ENCODE assay signal across 8 mouse cellular contexts in the genomic region with DNA sequence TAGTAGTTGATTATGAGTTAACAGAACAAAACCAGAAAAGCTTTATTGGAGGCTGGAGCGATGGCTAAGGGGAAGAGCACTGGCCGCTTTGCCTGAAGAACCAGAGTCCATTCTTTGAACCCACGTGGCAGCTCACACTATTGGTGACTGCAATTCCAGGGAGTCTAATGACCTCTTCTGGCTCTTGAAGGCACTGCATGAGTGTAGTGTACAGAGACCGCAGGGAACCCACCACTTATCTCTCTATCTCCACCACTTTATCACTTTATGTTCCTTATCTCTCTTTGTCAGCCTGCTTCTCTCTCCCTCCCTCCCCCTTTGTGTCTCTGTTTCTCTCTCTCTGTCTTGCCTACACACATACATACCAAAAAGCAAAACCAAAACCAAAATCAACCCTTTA.
A peak's percentile ranks its signal among the peaks of the same experiment; 100 is the strongest.
DNase-seq lines count a peak whose midpoint lies in the region; ATAC-seq and TF ChIP-seq lines count a peak whose summit lies in the region.

No protein-coding gene starts in this region.

- no peak overlapping the region for H3K4me2 ChIP-seq in hindbrain, postnatal 0 days (ENCODE audit: low read depth, low read length)
- H3K4me2 ChIP-seq in liver, embryonic 13.5 days = 0 out of 2 replicates have a peak overlapping the region, but pooled peaks have one; percentile 10
- H3K4me2 ChIP-seq in neural tube, embryonic 15.5 days = no peak overlapping the region

- no peaks in the 10 kb centered on the region for H3K36me3 ChIP-seq in ES-Bruce4 (ENCODE audit: control insufficient read depth, insufficient read depth, low read length, poor library complexity, severe bottlenecking)
- peaks cover 9% of the 10 kb centered on the region; the same call in 1 of the 2 replicates for H3K36me3 ChIP-seq in hindbrain, postnatal 0 days (ENCODE audit: insufficient read depth, low read length)
- H3K36me3 ChIP-seq in liver, embryonic 13.5 days = peaks cover 11% of the 10 kb centered on the region; the same call in 1 of the 2 replicates
- peaks cover 6% of the 10 kb centered on the region; the same call in 1 of the 2 replicates for H3K36me3 ChIP-seq in neural tube, embryonic 15.5 days

- no peaks in the 10 kb centered on the region for H3K9me3 ChIP-seq in ES-Bruce4 (replicated peaks; ENCODE audit: control insufficient read depth, insufficient read depth, low read length, poor library complexity, severe bottlenecking)
- H3K9me3 ChIP-seq in hindbrain, postnatal 0 days (ENCODE audit: low read length) = no peaks in the 10 kb centered on the region
- no peaks in the 10 kb centered on the region for H3K9me3 ChIP-seq in liver, embryonic 13.5 days (replicated peaks)
- H3K9me3 ChIP-seq in neural tube, embryonic 15.5 days (replicated peaks) = no peaks in the 10 kb centered on the region

- H3K27me3 ChIP-seq in ES-Bruce4 (ENCODE audit: control insufficient read depth, insufficient read depth, low read length, poor library complexity, severe bottlenecking) = no peaks in the 10 kb centered on the region
- no peaks in the 10 kb centered on the region for H3K27me3 ChIP-seq in hindbrain, postnatal 0 days (ENCODE audit: insufficient read depth, low read length)
- H3K27me3 ChIP-seq in liver, embryonic 13.5 days = no peaks in the 10 kb centered on the region
- no peaks in the 10 kb centered on the region for H3K27me3 ChIP-seq in neural tube, embryonic 15.5 days (replicated peaks)

- H3K27ac ChIP-seq in ES-Bruce4 (ENCODE audit: insufficient read depth, low read length) = no peak overlapping the region
- no peak overlapping the region for H3K27ac ChIP-seq in hindbrain, postnatal 0 days
- peak overlapping the region; percentile 35; the same call in 1 of the 2 replicates for H3K27ac ChIP-seq in liver, embryonic 13.5 days
- H3K27ac ChIP-seq in neural tube, embryonic 15.5 days (replicated peaks) = no peak overlapping the region

- H3K4me3 ChIP-seq in ES-Bruce4 (ENCODE audit: low read depth, low read length) = no peak overlapping the region
- no peak overlapping the region for H3K4me3 ChIP-seq in hindbrain, postnatal 0 days (ENCODE audit: low read length)
- no peak overlapping the region for H3K4me3 ChIP-seq in liver, embryonic 13.5 days (replicated peaks)
- H3K4me3 ChIP-seq in neural tube, embryonic 15.5 days (replicated peaks) = no peak overlapping the region

- no peak for TF ChIP-seq EP300 in ES-Bruce4 (IDR thresholded peaks at IDR 0.05; ENCODE audit: insufficient read depth, low read depth, low read length)

- peak; percentile 51 for TF ChIP-seq CTCF in ES-Bruce4 (IDR thresholded peaks at IDR 0.05; ENCODE audit: low read depth, low read length)
- peak; percentile 82 for TF ChIP-seq CTCF in hindbrain, postnatal 0 days (IDR thresholded peaks at IDR 0.05; ENCODE audit: low read depth)

- no peak overlapping the region for H3K9ac ChIP-seq in ES-Bruce4 (ENCODE audit: low read depth, poor library complexity, severe bottlenecking)
- no peak overlapping the region for H3K9ac ChIP-seq in hindbrain, postnatal 0 days (replicated peaks; ENCODE audit: low read length)
- 0 out of 2 replicates have a peak overlapping the region, but pooled peaks have one; percentile 22 for H3K9ac ChIP-seq in liver, embryonic 13.5 days
- no peak overlapping the region for H3K9ac ChIP-seq in neural tube, embryonic 15.5 days (replicated peaks)

- H3K4me1 ChIP-seq in ES-Bruce4 (ENCODE audit: control insufficient read depth, insufficient read depth, low read length) = no peaks in the 10 kb centered on the region
- no peaks in the 10 kb centered on the region for H3K4me1 ChIP-seq in hindbrain, postnatal 0 days (ENCODE audit: insufficient read depth, low read length)
- H3K4me1 ChIP-seq in liver, embryonic 13.5 days (replicated peaks) = peaks cover 53% of the 10 kb centered on the region
- H3K4me1 ChIP-seq in neural tube, embryonic 15.5 days = 0 out of 2 replicates have a peak, but pooled peaks cover 3% of the 10 kb centered on the region

- 43% methylated on average over 4 of the region's 4 CpGs for WGBS in hindbrain, postnatal 0 days
- 16% methylated on average over 4 of the region's 4 CpGs for WGBS in liver, embryonic 13.5 days (ENCODE audit: insufficient replicate concordance)
- 40% methylated on average over 4 of the region's 4 CpGs for WGBS in neural tube, embryonic 15.5 days

- ATAC-seq in hindbrain, postnatal 0 days = peak; percentile 81
- ATAC-seq in liver, embryonic 13.5 days (ENCODE audit: low read depth) = peak; percentile 74
- ATAC-seq in neural tube, embryonic 15.5 days (ENCODE audit: low FRiP score) = peak; percentile 69; the same call in 1 of the 2 replicates

- no peak for TF ChIP-seq POLR2A in ES-Bruce4 (IDR thresholded peaks at IDR 0.05; ENCODE audit: insufficient read depth, low read length)

- peak; percentile 45 for DNase-seq in layer of hippocampus, adult 11-12 months (ENCODE audit: low spot score)
- DNase-seq in layer of hippocampus, adult 8-10 months (ENCODE audit: low spot score in 2 of 2) = no peak
- DNase-seq in c-Kit-positive CD71-positive TER-119-positive erythroid progenitor cells, embryonic 14.5 days (ENCODE audit: low spot score) = peak; percentile 60
- DNase-seq in hindbrain, postnatal 0 days (ENCODE audit: low spot score) = peak; percentile 73
- peak; percentile 45 for DNase-seq in liver, embryonic 13.5 days
- DNase-seq in left cerebral cortex, adult 8-10 months (ENCODE audit: low spot score in 2 of 2) = no peak

Comparison
In these comparisons a context has a peak if more than half of its experiments do, and no peak if none do; other contexts are left out.
1. DNase-seq: peak in layer of hippocampus, adult 11-12 months (single experiment), c-Kit-positive CD71-positive TER-119-positive erythroid progenitor cells, embryonic 14.5 days (single experiment), hindbrain, postnatal 0 days (single experiment) and liver, embryonic 13.5 days (single experiment); none in layer of hippocampus, adult 8-10 months (0 of 2) and left cerebral cortex, adult 8-10 months (0 of 2).
2. Peak in every context shown above with its lines, with median percentiles within 50 percentile points of each other: ATAC-seq.